ENCODE assay signal across 13 mouse cellular contexts in genomic region chr7:19831837-19832236, GRCm38 (mm10). TPM values are rescaled to one million over a fixed set of nuclear protein-coding genes. Genes with fewer than 3 reads are reported as not detected.
DNase-seq lines count a peak whose midpoint lies in the region; ATAC-seq and TF ChIP-seq lines count a peak whose summit lies in the region.
"Had no signal": no experiment of that assay in that cellular context is flagged by ENCODE, and none has a peak within 500 bp of the region (broad histone marks: within the 10 kb centered on the region; RNA-seq: fewer than 3 reads in every experiment).

No protein-coding gene starts in this region.

- H3K4me2 ChIP-seq in midbrain, embryonic 16.5 days (ENCODE audit: low read length) = no peak overlapping the region
- H3K4me2 ChIP-seq in lung, postnatal 0 days (replicated peaks; ENCODE audit: low read depth, low read length) = no peak overlapping the region
- H3K4me2 ChIP-seq in forebrain, postnatal 0 days (ENCODE audit: low read depth) = no peak overlapping the region
- H3K4me2 ChIP-seq: forebrain, embryonic 15.5 days; heart, embryonic 15.5 days; limb, embryonic 13.5 days had no signal

- no peak for TF ChIP-seq CTCF in heart, adult 2 months (IDR thresholded peaks at IDR 0.05)
- no peak for TF ChIP-seq CTCF in lung, postnatal 0 days (IDR thresholded peaks at IDR 0.05)
- TF ChIP-seq CTCF in forebrain, postnatal 0 days (IDR thresholded peaks at IDR 0.05; ENCODE audit: low read depth) = no peak

- no peak for TF ChIP-seq POLR2A in heart, adult 2 months (IDR thresholded peaks at IDR 0.05; ENCODE audit: insufficient read depth, low read depth, low read length)

- H3K9me3 ChIP-seq in midbrain, embryonic 16.5 days (replicated peaks; ENCODE audit: control insufficient read depth, low read length, poor library complexity, severe bottlenecking) = no peaks in the 10 kb centered on the region
- 0 out of 2 replicates have a peak, but pooled peaks cover 3% of the 10 kb centered on the region for H3K9me3 ChIP-seq in midbrain, embryonic 10.5 days (replicated peaks)
- no peaks in the 10 kb centered on the region for H3K9me3 ChIP-seq in lung, postnatal 0 days (ENCODE audit: low read length)
- no peaks in the 10 kb centered on the region for H3K9me3 ChIP-seq in forebrain, postnatal 0 days (ENCODE audit: low read length)
- H3K9me3 ChIP-seq: forebrain, embryonic 15.5 days; heart, embryonic 15.5 days; limb, embryonic 13.5 days had no signal

- peak; percentile 41 to 50 for DNase-seq in heart, postnatal 10 days
- DNase-seq in heart, adult 2 months = no peak
- no peak for DNase-seq in midbrain, embryonic 10.5 days (ENCODE audit: low spot score)
- DNase-seq in lung, postnatal 0 days (ENCODE audit: low spot score) = peak; percentile 83
- DNase-seq in forebrain, postnatal 0 days = no peak
- no peak for DNase-seq in layer of hippocampus, postnatal 36 days
- DNase-seq: kidney, postnatal 14 days had no signal

- no peak overlapping the region for H3K27ac ChIP-seq in heart, adult 2 months
- H3K27ac ChIP-seq in midbrain, embryonic 16.5 days (ENCODE audit: low read length) = no peak overlapping the region
- H3K27ac ChIP-seq in midbrain, embryonic 10.5 days (replicated peaks) = no peak overlapping the region
- peak overlapping the region; percentile 27 for H3K27ac ChIP-seq in lung, postnatal 0 days (ENCODE audit: low read length)
- H3K27ac ChIP-seq in forebrain, postnatal 0 days (ENCODE audit: low read depth, low read length) = no peak overlapping the region
- H3K27ac ChIP-seq: forebrain, embryonic 15.5 days; limb, embryonic 13.5 days had no signal

- no peaks in the 10 kb centered on the region for H3K79me2 ChIP-seq in heart, adult 2 months (replicated peaks; ENCODE audit: control insufficient read depth, insufficient read depth, low read length)

- H3K27me3 ChIP-seq in heart, adult 2 months (ENCODE audit: control insufficient read depth, insufficient read depth, low read length) = no peaks in the 10 kb centered on the region
- H3K27me3 ChIP-seq in midbrain, embryonic 16.5 days (ENCODE audit: control insufficient read depth, insufficient read depth, low read depth, low read length) = no peaks in the 10 kb centered on the region; the same call in 1 of the 2 replicates
- H3K27me3 ChIP-seq in midbrain, embryonic 10.5 days (ENCODE audit: low read depth, poor library complexity, severe bottlenecking) = peaks cover 8% of the 10 kb centered on the region; the same call in 1 of the 2 replicates
- no peaks in the 10 kb centered on the region for H3K27me3 ChIP-seq in lung, postnatal 0 days (replicated peaks; ENCODE audit: insufficient read depth, low read length)
- H3K27me3 ChIP-seq in forebrain, postnatal 0 days (ENCODE audit: insufficient read depth, low read length) = no peaks in the 10 kb centered on the region
- H3K27me3 ChIP-seq: forebrain, embryonic 15.5 days; heart, embryonic 15.5 days had no signal

- peaks cover 9% of the 10 kb centered on the region for H3K4me1 ChIP-seq in heart, adult 2 months (ENCODE audit: control insufficient read depth, insufficient read depth, low read length)
- 0 out of 2 replicates have a peak, but pooled peaks cover 2% of the 10 kb centered on the region for H3K4me1 ChIP-seq in midbrain, embryonic 16.5 days (ENCODE audit: control insufficient read depth, insufficient read depth, low read length)
- peaks cover 7% of the 10 kb centered on the region for H3K4me1 ChIP-seq in midbrain, embryonic 10.5 days
- H3K4me1 ChIP-seq in lung, postnatal 0 days (ENCODE audit: insufficient read depth, low read depth, low read length) = peaks cover 15% of the 10 kb centered on the region
- no peaks in the 10 kb centered on the region for H3K4me1 ChIP-seq in forebrain, postnatal 0 days (ENCODE audit: insufficient read depth)
- H3K4me1 ChIP-seq: forebrain, embryonic 15.5 days had no signal

- 0 out of 2 replicates have a peak, but pooled peaks have one; percentile 28 for ATAC-seq in midbrain, embryonic 16.5 days
- peak; percentile 67 for ATAC-seq in lung, postnatal 0 days
- no peak for ATAC-seq in forebrain, postnatal 0 days
- no peak for ATAC-seq in activated CD4-positive, CD25-positive, alpha-beta regulatory T cell, adult 4 months
- ATAC-seq: forebrain, embryonic 15.5 days had no signal

- no peak for TF ChIP-seq EP300 in heart, adult 2 months (IDR thresholded peaks at IDR 0.05; ENCODE audit: insufficient read depth, low read depth, low read length)
- no peak; the same call in 1 of the 2 replicates for TF ChIP-seq EP300 in lung, postnatal 0 days (IDR thresholded peaks at IDR 0.05)

- 39% methylated on average over 9 of the region's 9 CpGs for WGBS in heart, adult 2 months
- 50% methylated on average over 9 of the region's 9 CpGs for WGBS in midbrain, embryonic 16.5 days
- 64% methylated on average over 9 of the region's 9 CpGs for WGBS in midbrain, embryonic 10.5 days
- 33% methylated on average over 9 of the region's 9 CpGs for WGBS in lung, postnatal 0 days
- WGBS in forebrain, postnatal 0 days = 59% methylated on average over 9 of the region's 9 CpGs

- no peak overlapping the region for H3K4me3 ChIP-seq in heart, adult 2 months
- H3K4me3 ChIP-seq in midbrain, embryonic 16.5 days (ENCODE audit: low read depth, low read length) = no peak overlapping the region
- no peak overlapping the region for H3K4me3 ChIP-seq in midbrain, embryonic 10.5 days
- no peak overlapping the region for H3K4me3 ChIP-seq in lung, postnatal 0 days (ENCODE audit: low read depth, low read length)
- no peak overlapping the region for H3K4me3 ChIP-seq in forebrain, postnatal 0 days (ENCODE audit: low read depth, low read length)
- H3K4me3 ChIP-seq: forebrain, embryonic 15.5 days; heart, embryonic 15.5 days; limb, embryonic 13.5 days; myocyte had no signal

- no peaks in the 10 kb centered on the region for H3K36me3 ChIP-seq in heart, adult 2 months (ENCODE audit: control insufficient read depth, insufficient read depth, low read length)
- H3K36me3 ChIP-seq in midbrain, embryonic 16.5 days (ENCODE audit: control insufficient read depth, insufficient read depth, low read length) = no peaks in the 10 kb centered on the region
- H3K36me3 ChIP-seq in midbrain, embryonic 10.5 days = no peaks in the 10 kb centered on the region
- no peaks in the 10 kb centered on the region for H3K36me3 ChIP-seq in lung, postnatal 0 days (ENCODE audit: insufficient read depth, low read length)
- H3K36me3 ChIP-seq in forebrain, postnatal 0 days (ENCODE audit: insufficient read depth) = no peaks in the 10 kb centered on the region
- H3K36me3 ChIP-seq: forebrain, embryonic 15.5 days; heart, embryonic 15.5 days; limb, embryonic 13.5 days had no signal

- H3K9ac ChIP-seq in heart, adult 2 months (ENCODE audit: low read depth, low read length) = no peak overlapping the region
- no peak overlapping the region for H3K9ac ChIP-seq in midbrain, embryonic 16.5 days (ENCODE audit: low read depth, low read length)
- no peak overlapping the region for H3K9ac ChIP-seq in lung, postnatal 0 days (replicated peaks; ENCODE audit: low read depth)
- no peak overlapping the region for H3K9ac ChIP-seq in forebrain, postnatal 0 days
- H3K9ac ChIP-seq: forebrain, embryonic 15.5 days; heart, embryonic 15.5 days; limb, embryonic 13.5 days had no signal

- intact Hi-C loops in heart, postnatal 10 days (cut with DNase I) = no loop called here
- intact Hi-C loops in heart, adult 2 months (cut with DNase I) = no loop called here

RNA-seq across cellular contexts. Expression of gene Bcl3, which starts 9.3 kb away (rescaled TPM):
- 1 to 10 TPM; 5.6 to 5.7 TPM for total RNA-seq in heart, postnatal 10 days (2021)
- total RNA-seq in heart, adult 2 months (2021) = 1 to 10 TPM; 3.5 to 6.1 TPM
- 11.9 and 14.0 TPM in 2 replicates for polyA plus RNA-seq in heart, adult 2 months (2012; rRNA removed)
- 0.65 and 1.0 TPM in 2 replicates for polyA plus RNA-seq in midbrain, embryonic 16.5 days (2015; fragmentation: Nextera tagmentation; extraction: Ambion mirVana)
- 1.1 and 1.8 TPM in 2 replicates for polyA plus RNA-seq in midbrain, embryonic 10.5 days (2016; fragmentation: Nextera tagmentation; extraction: Ambion mirVana)
- 8.3 and 20.0 TPM in 2 replicates for polyA plus RNA-seq in lung, postnatal 0 days (2015; fragmentation: Nextera tagmentation; extraction: Ambion mirVana)
- total RNA-seq in forebrain, postnatal 0 days (2014; rRNA removed) = 0.43 and 0.77 TPM in 2 replicates
- 0.28 and 0.86 TPM in 2 replicates for polyA plus RNA-seq in forebrain, postnatal 0 days (2015; fragmentation: Nextera tagmentation; extraction: Ambion mirVana)
- 10 to 100 TPM; 15.9 to 19.5 TPM for polyA plus RNA-seq in activated CD4-positive, CD25-positive, alpha-beta regulatory T cell, adult 4 months (2017; shearing (Covaris generic))
- 1 to 10 TPM in 1 of 2 experiments, under 1 TPM in 1; 0.32 to 1.4 TPM for total RNA-seq in layer of hippocampus, postnatal 36 days (2021)

RNA-seq across cellular contexts. Expression of gene Gm19345, which starts 20.0 kb away (rescaled TPM):
- total RNA-seq in heart, postnatal 10 days (2021) = not detected
- total RNA-seq in heart, adult 2 months (2021) = not detected
- not detected in 2 replicates for polyA plus RNA-seq in heart, adult 2 months (2012; rRNA removed)
- 21.3 and 23.9 TPM in 2 replicates for polyA plus RNA-seq in midbrain, embryonic 16.5 days (2015; fragmentation: Nextera tagmentation; extraction: Ambion mirVana)
- polyA plus RNA-seq in midbrain, embryonic 10.5 days (2016; fragmentation: Nextera tagmentation; extraction: Ambion mirVana) = 0.14 TPM in 1 of 2 replicates, not detected in the other
- 0.12 and 0.24 TPM in 2 replicates for polyA plus RNA-seq in lung, postnatal 0 days (2015; fragmentation: Nextera tagmentation; extraction: Ambion mirVana)
- 32.4 and 33.3 TPM in 2 replicates for total RNA-seq in forebrain, postnatal 0 days (2014; rRNA removed)
- 14.6 and 16.4 TPM in 2 replicates for polyA plus RNA-seq in forebrain, postnatal 0 days (2015; fragmentation: Nextera tagmentation; extraction: Ambion mirVana)
- not detected for polyA plus RNA-seq in activated CD4-positive, CD25-positive, alpha-beta regulatory T cell, adult 4 months (2017; shearing (Covaris generic))
- total RNA-seq in layer of hippocampus, postnatal 36 days (2021) = 1 to 10 TPM; 1.2 to 1.9 TPM
- polyA plus RNA-seq: heart, embryonic 15.5 days; limb, embryonic 13.5 days had no signal

RNA-seq across cellular contexts. Expression of gene Ceacam16, which starts 29.3 kb away (rescaled TPM):
- not detected for total RNA-seq in heart, postnatal 10 days (2021)
- under 1 TPM in 1 of 2 experiments, not detected in 1; 0.14 TPM for total RNA-seq in heart, adult 2 months (2021)
- polyA plus RNA-seq in heart, adult 2 months (2012; rRNA removed) = 0.35 and 0.66 TPM in 2 replicates
- polyA plus RNA-seq in midbrain, embryonic 16.5 days (2015; fragmentation: Nextera tagmentation; extraction: Ambion mirVana) = 1.6 and 1.8 TPM in 2 replicates
- polyA plus RNA-seq in midbrain, embryonic 10.5 days (2016; fragmentation: Nextera tagmentation; extraction: Ambion mirVana) = not detected in 2 replicates
- 0.13 and 0.18 TPM in 2 replicates for polyA plus RNA-seq in lung, postnatal 0 days (2015; fragmentation: Nextera tagmentation; extraction: Ambion mirVana)
- not detected in 2 replicates for total RNA-seq in forebrain, postnatal 0 days (2014; rRNA removed)
- 0.53 and 0.84 TPM in 2 replicates for polyA plus RNA-seq in forebrain, postnatal 0 days (2015; fragmentation: Nextera tagmentation; extraction: Ambion mirVana)
- polyA plus RNA-seq in activated CD4-positive, CD25-positive, alpha-beta regulatory T cell, adult 4 months (2017; shearing (Covaris generic)) = under 1 TPM in 1 of 2 experiments, not detected in 1; 0.40 TPM
- total RNA-seq in layer of hippocampus, postnatal 36 days (2021) = not detected
- polyA plus RNA-seq: heart, embryonic 15.5 days; limb, embryonic 13.5 days had no signal

RNA-seq across cellular contexts. Expression of gene Cblc, which starts 35.2 kb away (rescaled TPM):
- total RNA-seq in heart, postnatal 10 days (2021) = under 1 TPM in 1 of 2 experiments, not detected in 1; 0.50 TPM
- total RNA-seq in heart, adult 2 months (2021) = under 1 TPM; 0.63 to 0.77 TPM
- 0.41 and 1.2 TPM in 2 replicates for polyA plus RNA-seq in heart, adult 2 months (2012; rRNA removed)
- polyA plus RNA-seq in midbrain, embryonic 16.5 days (2015; fragmentation: Nextera tagmentation; extraction: Ambion mirVana) = 0.44 and 0.49 TPM in 2 replicates
- polyA plus RNA-seq in midbrain, embryonic 10.5 days (2016; fragmentation: Nextera tagmentation; extraction: Ambion mirVana) = 0.62 and 0.70 TPM in 2 replicates
- 18.4 and 23.9 TPM in 2 replicates for polyA plus RNA-seq in lung, postnatal 0 days (2015; fragmentation: Nextera tagmentation; extraction: Ambion mirVana)
- total RNA-seq in forebrain, postnatal 0 days (2014; rRNA removed) = 0.38 and 1.1 TPM in 2 replicates
- 0.67 and 0.84 TPM in 2 replicates for polyA plus RNA-seq in forebrain, postnatal 0 days (2015; fragmentation: Nextera tagmentation; extraction: Ambion mirVana)
- polyA plus RNA-seq in activated CD4-positive, CD25-positive, alpha-beta regulatory T cell, adult 4 months (2017; shearing (Covaris generic)) = not detected
- total RNA-seq in layer of hippocampus, postnatal 36 days (2021) = not detected
- polyA plus RNA-seq: forebrain, embryonic 15.5 days had no signal

RNA-seq across cellular contexts. Expression of gene Ceacam19, which starts 55.9 kb away (rescaled TPM):
- total RNA-seq in heart, postnatal 10 days (2021) = not detected
- total RNA-seq in heart, adult 2 months (2021) = not detected
- polyA plus RNA-seq in heart, adult 2 months (2012; rRNA removed) = not detected in 2 replicates
- not detected in 2 replicates for polyA plus RNA-seq in midbrain, embryonic 16.5 days (2015; fragmentation: Nextera tagmentation; extraction: Ambion mirVana)
- not detected in 2 replicates for polyA plus RNA-seq in midbrain, embryonic 10.5 days (2016; fragmentation: Nextera tagmentation; extraction: Ambion mirVana)
- polyA plus RNA-seq in lung, postnatal 0 days (2015; fragmentation: Nextera tagmentation; extraction: Ambion mirVana) = 0.04 TPM in 1 of 2 replicates, not detected in the other
- not detected in 2 replicates for total RNA-seq in forebrain, postnatal 0 days (2014; rRNA removed)
- not detected in 2 replicates for polyA plus RNA-seq in forebrain, postnatal 0 days (2015; fragmentation: Nextera tagmentation; extraction: Ambion mirVana)
- not detected for polyA plus RNA-seq in activated CD4-positive, CD25-positive, alpha-beta regulatory T cell, adult 4 months (2017; shearing (Covaris generic))
- total RNA-seq in layer of hippocampus, postnatal 36 days (2021) = not detected
- polyA plus RNA-seq: forebrain, embryonic 15.5 days; heart, embryonic 15.5 days had no signal

Comparison
In these comparisons a context has a peak if more than half of its experiments do, and no peak if none do; other contexts are left out.
1. DNase-seq: peak in heart, postnatal 10 days (2 of 2) and lung, postnatal 0 days (single experiment); none in heart, adult 2 months (0 of 2), midbrain, embryonic 10.5 days (single experiment), forebrain, postnatal 0 days (single experiment) and layer of hippocampus, postnatal 36 days (0 of 2).
2. RNA of gene Gm19345, which starts 20.0 kb away (polyA plus RNA-seq): 21.3 to 23.9 TPM in midbrain, embryonic 16.5 days and 14.6 to 16.4 TPM in forebrain, postnatal 0 days; not detected in activated CD4-positive, CD25-positive, alpha-beta regulatory T cell, adult 4 months, 0.12 to 0.24 TPM in lung, postnatal 0 days, not detected in heart, adult 2 months and 0.14 TPM in midbrain, embryonic 10.5 days; every median in the first group is over 10 times any median in the second.
3. ATAC-seq: peak in midbrain, embryonic 16.5 days (single experiment) and lung, postnatal 0 days (single experiment); none in forebrain, postnatal 0 days (single experiment) and activated CD4-positive, CD25-positive, alpha-beta regulatory T cell, adult 4 months (single experiment).